Mouse (Mus musculus): ENCODE results near the gene Prkce. TPM values are rescaled to one million over a fixed set of nuclear protein-coding genes. Genes with fewer than 3 reads are reported as not detected.

Gene Prkce
- total and polyA plus RNA-seq, 3 experiments = 6.1 to 27.3 (median 26.0) TPM

DNA sequence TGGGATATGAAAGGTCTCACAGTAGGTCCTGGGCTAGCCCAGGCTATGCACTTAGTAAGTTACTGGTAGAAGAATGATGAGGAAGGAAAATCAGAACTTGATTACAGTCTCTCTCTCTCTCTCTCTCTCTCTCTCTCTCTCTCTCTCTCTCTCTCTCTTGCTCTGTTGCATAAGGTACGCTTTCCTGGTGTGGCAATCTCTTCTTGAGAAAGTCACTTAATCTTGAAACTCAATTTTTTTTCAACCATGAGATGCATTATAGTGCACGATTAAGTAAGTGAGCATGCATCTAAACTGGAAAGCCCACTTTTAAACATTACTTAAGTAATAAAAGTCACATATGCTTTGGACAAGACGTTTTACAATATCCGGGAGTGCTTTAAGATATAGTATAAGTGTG lies 285.3 kb downstream of the Prkce start:
- intact Hi-C loops (cut with DNase I) = no loop called here
- Histone ChIP-seq H3K27me3 (ENCODE audit: control insufficient read depth, insufficient read depth, low read length) (no peaks in the 10 kb centered on the region), H3K9ac (ENCODE audit: low read depth, low read length) (no peak overlapping the region), H3K27ac (no peak overlapping the region), H3K79me2 (replicated peaks; ENCODE audit: control insufficient read depth, insufficient read depth, low read length) (0 out of 2 replicates have a peak, but pooled peaks cover 2% of the 10 kb centered on the region), H3K36me3 (ENCODE audit: control insufficient read depth, insufficient read depth, low read length) (no peaks in the 10 kb centered on the region; the same call in 1 of the 2 replicates), H3K4me3 (no peak overlapping the region), H3K4me1 (ENCODE audit: control insufficient read depth, insufficient read depth, low read length) (peaks cover 7% of the 10 kb centered on the region; the same call in 1 of the 2 replicates)
- no peak for TF ChIP-seq CTCF (IDR thresholded peaks at IDR 0.05)
- no peak for TF ChIP-seq EP300 (IDR thresholded peaks at IDR 0.05; ENCODE audit: insufficient read depth, low read depth, low read length)
- TF ChIP-seq POLR2A (IDR thresholded peaks at IDR 0.05; ENCODE audit: insufficient read depth, low read depth, low read length) = no peak
- WGBS = 91% methylated on average over 4 of the region's 4 CpGs
- DNase-seq = no peak

DNA sequence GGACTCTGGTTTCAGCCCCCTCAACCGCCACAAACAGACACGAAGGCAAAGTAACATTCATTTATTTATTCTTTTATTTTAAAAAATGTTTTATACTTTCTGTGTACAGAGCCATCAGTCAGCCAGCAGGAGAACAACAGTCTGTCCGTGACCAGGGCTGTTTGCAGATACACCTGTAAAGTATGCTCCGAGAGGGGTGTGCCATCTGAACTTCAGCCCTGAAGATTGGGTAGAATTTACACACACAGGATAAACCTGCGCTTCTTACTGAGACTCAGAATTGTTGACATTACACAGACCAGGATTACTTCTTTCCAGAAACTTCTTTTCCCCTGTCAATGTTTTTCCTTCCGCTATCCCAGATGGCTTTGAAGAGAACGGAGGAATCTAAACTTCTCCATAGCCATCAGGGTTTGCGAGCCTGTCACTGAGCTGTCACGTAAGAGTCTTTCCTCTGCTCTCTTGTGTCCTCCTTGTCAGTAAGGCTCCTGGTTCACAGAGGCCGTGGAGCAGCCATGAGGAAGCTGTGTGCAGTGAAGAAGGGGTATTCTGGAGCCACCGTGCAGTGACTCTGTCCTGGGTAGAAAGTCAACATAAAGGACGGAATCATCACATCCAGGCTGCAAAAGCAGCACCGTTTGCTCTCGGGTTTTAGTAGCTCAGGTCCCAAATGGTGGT lies 286.2 kb downstream of the Prkce start:
- Histone ChIP-seq H3K4me1 (ENCODE audit: control insufficient read depth, insufficient read depth, low read length) (peaks cover 7% of the 10 kb centered on the region; the same call in 1 of the 2 replicates), H3K4me3 (no peak overlapping the region), H3K27ac (no peak overlapping the region), H3K27me3 (ENCODE audit: control insufficient read depth, insufficient read depth, low read length) (no peaks in the 10 kb centered on the region), H3K79me2 (replicated peaks; ENCODE audit: control insufficient read depth, insufficient read depth, low read length) (0 out of 2 replicates have a peak, but pooled peaks cover 2% of the 10 kb centered on the region), H3K36me3 (ENCODE audit: control insufficient read depth, insufficient read depth, low read length) (no peaks in the 10 kb centered on the region; the same call in 1 of the 2 replicates), H3K9ac (ENCODE audit: low read depth, low read length) (no peak overlapping the region)
- intact Hi-C loops (cut with DNase I) = no loop called here
- no peak for TF ChIP-seq EP300 (IDR thresholded peaks at IDR 0.05; ENCODE audit: insufficient read depth, low read depth, low read length)
- no peak for TF ChIP-seq POLR2A (IDR thresholded peaks at IDR 0.05; ENCODE audit: insufficient read depth, low read depth, low read length)
- TF ChIP-seq CTCF (IDR thresholded peaks at IDR 0.05) = no peak
- DNase-seq = no peak
- 86% methylated on average over 14 of the region's 14 CpGs for WGBS

DNA sequence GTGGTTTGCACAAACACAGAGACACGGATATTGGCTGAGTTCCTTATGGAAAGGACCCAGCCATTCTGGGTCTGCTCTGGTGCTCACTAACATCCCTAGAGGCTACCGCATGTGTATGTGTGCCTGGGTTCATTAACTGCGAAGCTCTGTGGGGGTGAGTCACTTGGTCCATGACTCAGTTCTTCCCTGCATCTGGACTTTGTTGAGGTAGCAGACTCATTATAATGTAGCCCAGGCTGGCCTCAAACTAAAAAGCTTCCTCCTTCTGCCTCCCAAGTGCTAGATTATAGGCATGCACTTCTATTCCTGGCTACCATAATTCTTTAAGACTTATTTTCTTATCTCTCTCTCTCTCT lies 286.7 kb downstream of the Prkce start:
- Histone ChIP-seq H3K27ac (no peak overlapping the region), H3K4me3 (no peak overlapping the region), H3K79me2 (replicated peaks; ENCODE audit: control insufficient read depth, insufficient read depth, low read length) (0 out of 2 replicates have a peak, but pooled peaks cover 2% of the 10 kb centered on the region), H3K27me3 (ENCODE audit: control insufficient read depth, insufficient read depth, low read length) (no peaks in the 10 kb centered on the region), H3K36me3 (ENCODE audit: control insufficient read depth, insufficient read depth, low read length) (no peaks in the 10 kb centered on the region; the same call in 1 of the 2 replicates), H3K9ac (ENCODE audit: low read depth, low read length) (no peak overlapping the region), H3K4me1 (ENCODE audit: control insufficient read depth, insufficient read depth, low read length) (peaks cover 7% of the 10 kb centered on the region; the same call in 1 of the 2 replicates)
- WGBS = 62% methylated on average over 3 of the region's 3 CpGs
- DNase-seq = no peak
- intact Hi-C loops (cut with DNase I) = no loop called here
- TF ChIP-seq POLR2A (IDR thresholded peaks at IDR 0.05; ENCODE audit: insufficient read depth, low read depth, low read length) (no peak), CTCF (IDR thresholded peaks at IDR 0.05) (no peak), EP300 (IDR thresholded peaks at IDR 0.05; ENCODE audit: insufficient read depth, low read depth, low read length) (no peak)

DNA sequence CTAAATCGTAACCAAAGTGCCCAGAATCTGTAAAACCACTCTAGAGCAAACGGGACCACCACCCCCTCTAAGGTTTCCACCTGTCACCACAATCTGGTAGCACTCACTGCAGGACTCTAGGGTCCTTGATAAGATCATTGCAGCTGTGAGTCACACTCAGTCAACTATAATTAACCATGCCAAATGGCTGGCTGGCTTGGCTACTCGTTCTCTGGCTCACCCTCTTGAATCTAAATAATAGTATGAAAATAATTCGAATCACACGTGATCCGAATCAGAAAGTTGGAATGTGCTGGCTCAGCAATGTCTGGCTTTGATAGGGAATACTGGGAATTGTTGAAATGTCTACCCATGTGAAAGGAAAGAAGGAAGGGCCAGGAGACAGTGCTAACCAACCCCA lies 288.9 kb downstream of the Prkce start:
- intact Hi-C loops (cut with DNase I) = no loop called here
- H3K9ac ChIP-seq (ENCODE audit: low read depth, low read length) = no peak overlapping the region
- H3K27ac ChIP-seq = no peak overlapping the region
- no peaks in the 10 kb centered on the region; the same call in 1 of the 2 replicates for H3K36me3 ChIP-seq (ENCODE audit: control insufficient read depth, insufficient read depth, low read length)
- H3K79me2 ChIP-seq (replicated peaks; ENCODE audit: control insufficient read depth, insufficient read depth, low read length) = no peaks in the 10 kb centered on the region; the same call in 1 of the 2 replicates
- H3K4me3 ChIP-seq = no peak overlapping the region
- DNase-seq = peak in 1 of 2 experiments; percentile 30
- no peaks in the 10 kb centered on the region for H3K27me3 ChIP-seq (ENCODE audit: control insufficient read depth, insufficient read depth, low read length)
- peaks cover 7% of the 10 kb centered on the region; the same call in 1 of the 2 replicates for H3K4me1 ChIP-seq (ENCODE audit: control insufficient read depth, insufficient read depth, low read length)
- no peak for TF ChIP-seq POLR2A (IDR thresholded peaks at IDR 0.05; ENCODE audit: insufficient read depth, low read depth, low read length)
- TF ChIP-seq EP300 (IDR thresholded peaks at IDR 0.05; ENCODE audit: insufficient read depth, low read depth, low read length) = no peak
- TF ChIP-seq CTCF (IDR thresholded peaks at IDR 0.05) = no peak
- 44% methylated on average over 6 of the region's 6 CpGs for WGBS

DNA sequence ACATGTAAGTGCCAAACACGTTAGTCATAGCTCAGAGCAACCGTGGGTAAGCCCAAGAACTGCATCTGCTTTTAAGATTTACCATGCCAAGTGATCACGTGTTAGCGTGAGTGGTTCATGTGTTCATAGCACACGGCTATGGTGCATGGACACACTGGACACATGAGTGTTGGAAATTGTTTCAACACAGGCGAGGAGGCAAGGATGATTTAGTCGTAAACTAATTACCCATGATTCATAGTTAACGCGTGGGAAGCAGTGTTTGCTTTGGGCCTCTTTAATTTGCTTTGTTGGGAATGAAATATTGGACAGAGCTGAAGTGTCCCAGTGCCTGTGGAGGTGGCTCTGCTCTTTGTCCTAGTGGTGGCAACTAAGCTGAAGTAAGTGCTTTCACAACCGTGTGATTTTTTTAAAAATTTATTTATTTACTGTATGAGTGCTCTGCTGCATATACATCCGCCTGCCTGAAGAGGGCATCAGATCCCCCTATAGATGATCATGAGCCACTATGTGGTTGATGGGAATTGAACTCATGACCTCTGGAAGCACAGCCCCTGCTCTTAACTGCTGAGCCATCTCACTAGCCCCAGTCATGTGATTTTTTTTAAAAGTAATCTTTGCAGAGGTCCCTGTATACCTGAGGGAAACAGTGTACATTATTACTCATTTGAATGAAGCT lies 290.9 kb downstream of the Prkce start:
- 88% methylated on average over 11 of the region's 11 CpGs for WGBS
- Histone ChIP-seq H3K27me3 (ENCODE audit: control insufficient read depth, insufficient read depth, low read length) (no peaks in the 10 kb centered on the region), H3K4me1 (ENCODE audit: control insufficient read depth, insufficient read depth, low read length) (peaks cover 7% of the 10 kb centered on the region; the same call in 1 of the 2 replicates), H3K4me3 (no peak overlapping the region), H3K9ac (ENCODE audit: low read depth, low read length) (no peak overlapping the region), H3K27ac (no peak overlapping the region), H3K79me2 (replicated peaks; ENCODE audit: control insufficient read depth, insufficient read depth, low read length) (no peaks in the 10 kb centered on the region; the same call in 1 of the 2 replicates), H3K36me3 (ENCODE audit: control insufficient read depth, insufficient read depth, low read length) (no peaks in the 10 kb centered on the region; the same call in 1 of the 2 replicates)
- no peak for DNase-seq
- intact Hi-C loops (cut with DNase I) = no loop called here
- TF ChIP-seq POLR2A (IDR thresholded peaks at IDR 0.05; ENCODE audit: insufficient read depth, low read depth, low read length) (no peak), EP300 (IDR thresholded peaks at IDR 0.05; ENCODE audit: insufficient read depth, low read depth, low read length) (no peak), CTCF (IDR thresholded peaks at IDR 0.05) (peak; percentile 46)
